Mouse (Mus musculus) cortical plate, adult 2 months (tissue): ENCODE data around the gene Ugt1a5.
"Not testable (repeated sequence)": the region's sequence is repeated elsewhere in the genome, so short reads cannot be mapped to it uniquely, and the experiment has no call there.

Source experiments
- CTCF ChIP-seq: fragments of 200-500 bp; IDR thresholded peaks from 2 replicates; pipeline ENCODE4 v1.5.1; 2011; ENCODE audit warnings: mild to moderate bottlenecking, control low read depth, low read length; ENCODE audit not compliant: insufficient read depth; ENCODE audit errors: extremely low read depth
- POLR2A ChIP-seq: fragments of 200-500 bp; IDR thresholded peaks from 2 replicates; pipeline ENCODE4 v1.6.1; 2011; ENCODE audit warnings: mild to moderate bottlenecking, low read length, control low read depth; ENCODE audit not compliant: insufficient read depth; ENCODE audit errors: extremely low read depth

DNA sequence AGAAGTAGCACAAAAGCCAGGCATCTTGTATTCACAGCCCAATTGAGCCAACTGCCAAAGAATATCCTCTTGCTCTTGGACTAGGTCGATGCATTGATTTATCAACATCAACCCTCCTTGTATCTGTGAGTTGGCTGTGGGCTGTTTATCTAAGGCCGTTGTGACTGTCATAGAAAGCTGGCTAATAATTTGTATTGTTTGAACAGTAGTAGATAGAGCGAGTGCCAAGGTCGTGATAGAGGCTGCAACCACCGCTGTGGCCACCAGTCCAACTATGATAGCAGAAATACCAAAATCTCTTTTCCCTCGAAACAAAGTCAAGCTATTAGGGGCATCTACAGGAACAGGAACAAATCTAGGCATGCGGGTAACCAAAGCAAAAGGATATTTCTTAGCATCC, 6.4 kb downstream of the Ugt1a5 start:
- TF ChIP-seq POLR2A, CTCF: not testable (repeated sequence)
